Mouse (Mus musculus): ENCODE measurements at regions not wholly inside any gene's neighbourhood (a gene's known extent, or its start where the extent isn't known, plus 50 kb on each side); places are given as distances from the start of the nearest gene placed in this dataset.

DNA sequence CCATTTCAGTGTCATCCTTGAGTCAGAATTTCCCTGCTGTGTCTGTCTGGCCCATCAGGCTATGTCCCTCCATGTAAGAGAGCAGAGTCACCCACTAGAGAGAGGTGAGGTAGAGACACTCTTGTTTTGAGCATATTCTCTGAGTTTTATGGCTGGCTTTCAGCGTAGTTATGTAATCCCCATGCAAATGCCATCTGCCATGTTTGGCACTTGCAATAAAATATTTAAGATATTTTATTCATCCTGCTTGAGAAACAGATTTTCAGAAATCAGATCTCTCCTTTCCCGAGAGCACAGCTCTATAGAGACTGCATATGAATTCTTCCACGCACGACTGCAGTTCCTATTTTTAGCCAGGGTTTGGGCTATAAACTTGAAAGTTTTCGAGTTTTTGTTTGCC, 331.1 kb downstream of the Slc4a3 start:
- TF ChIP-seq POLR2A (IDR thresholded peaks at IDR 0.05; ENCODE audit: low read depth, low read length) = no peak
- TF ChIP-seq CTCF (IDR thresholded peaks at IDR 0.05; ENCODE audit: extremely low read depth, insufficient read depth, insufficient read length, insufficient replicate concordance) = no peak

Measured in spleen, adult 2 months (tissue).